Mouse (Mus musculus) CD4-positive, CD25-positive, alpha-beta regulatory T cell, adult 4 months (primary cell): ENCODE measurements at regions not wholly inside any gene's neighbourhood (a gene's known extent, or its start where the extent isn't known, plus 50 kb on each side); places are given as distances from the start of the nearest gene placed in this dataset.
"Not testable (repeated sequence)": the region's sequence is repeated elsewhere in the genome, so short reads cannot be mapped to it uniquely, and the experiment has no call there.

Source experiments
- ATAC-seq: one replicate; pipeline ENCODE4 v1.8.0; 2017

- peak; percentile 30 for ATAC-seq
Measured at GRCm38 (mm10) chr2:181930037-181930436, 60.9 kb upstream of the Gm14496 start.

- ATAC-seq, result not testable (repeated sequence)
Measured at GRCm38 (mm10) chr2:181930538-181930937, 60.4 kb upstream of the Gm14496 start.

GRCm38 (mm10) chr2:181931077-181931815 is 59.7 kb upstream of the Gm14496 start:
- peak; percentile 82 for ATAC-seq

DNA sequence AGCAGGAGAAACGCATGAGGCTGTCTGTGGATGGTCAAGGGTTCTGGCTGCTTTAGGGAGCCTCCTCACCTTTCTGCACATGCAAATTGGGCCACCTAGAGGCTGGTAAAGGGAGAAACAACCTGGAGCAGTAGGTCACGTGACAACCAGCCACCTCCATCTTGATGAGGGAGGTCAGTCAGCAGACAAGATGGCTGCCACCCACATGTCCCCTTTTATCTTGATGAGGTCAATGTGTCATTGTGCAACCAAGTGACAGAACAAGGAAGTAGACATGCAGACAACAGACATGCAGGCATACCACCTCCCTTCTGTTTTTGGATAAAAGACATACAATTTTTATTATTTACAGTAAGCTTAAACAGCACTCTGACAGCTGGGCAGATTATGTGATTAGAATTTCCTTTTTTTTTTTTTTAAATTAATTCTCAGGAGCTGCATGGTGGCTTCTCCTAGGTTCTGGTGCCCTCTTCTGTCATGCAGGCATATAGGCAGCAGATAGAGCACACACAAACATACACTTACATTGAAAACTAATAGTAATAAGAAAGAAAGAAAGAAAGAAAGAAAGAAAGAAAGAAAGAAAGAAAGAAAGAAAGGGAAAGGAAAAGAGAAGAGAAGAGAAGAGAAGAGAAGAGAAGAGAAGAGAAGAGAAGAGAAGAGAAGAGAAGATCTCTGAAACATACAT is 58.9 kb upstream of the Gm14496 start:
- no peak for ATAC-seq
